Mouse (Mus musculus) kidney, adult 2 months (tissue): ENCODE results near the gene Aven. TPM values are rescaled to one million over a fixed set of nuclear protein-coding genes. Genes with fewer than 3 reads are reported as not detected.
A peak's percentile ranks its signal among the peaks of the same experiment; 100 is the strongest.

Experiments
- DNase-seq: peaks from one replicate; pipeline ENCODE4 v3.0.0; 2021
- H3K27ac ChIP-seq: fragments of 200-500 bp; 2 replicates; pipeline ENCODE4 v1.5.1; 2012; ENCODE audit warnings: low read depth, low read length, control low read depth, inconsistent platforms; ENCODE audit not compliant: insufficient read depth
- H3K27me3 ChIP-seq: fragments of 200-500 bp; replicated peaks from 2 replicates; pipeline ENCODE4 v1.6.1; 2012; ENCODE audit warnings: mild to moderate bottlenecking, moderate library complexity, low read length, inconsistent platforms; ENCODE audit not compliant: control insufficient read depth, insufficient read depth
- H3K36me3 ChIP-seq: fragments of 200-500 bp; 2 replicates; pipeline ENCODE4 v1.6.1; 2012; ENCODE audit warnings: mild to moderate bottlenecking, moderate library complexity, low read length, inconsistent platforms; ENCODE audit not compliant: control insufficient read depth, insufficient read depth
- H3K4me1 ChIP-seq: fragments of 200-500 bp; 2 replicates; pipeline ENCODE4 v1.6.1; 2011; ENCODE audit warnings: low read length; ENCODE audit not compliant: control insufficient read depth, insufficient read depth
- H3K4me3 ChIP-seq: fragments of 200-500 bp; 2 replicates; pipeline ENCODE4 v1.5.1; 2011; ENCODE audit warnings: mild to moderate bottlenecking, low read depth, low read length, control low read depth; ENCODE audit not compliant: insufficient read depth
- CTCF ChIP-seq: fragments of 200-500 bp; conservative IDR thresholded peaks from 2 replicates; pipeline ENCODE4 v1.5.1; 2011; ENCODE audit warnings: low read depth, mild to moderate bottlenecking, control low read depth, low read length, moderate library complexity, mixed read lengths; ENCODE audit not compliant: insufficient read depth, insufficient read length
- POLR2A ChIP-seq: fragments of 200-500 bp; IDR thresholded peaks from one replicate; pipeline ENCODE4 v1.6.1; 2011; ENCODE audit warnings: low read depth, low read length, control low read depth
- WGBS: fragments of 180-500 bp; shearing (Covaris S2); methylation state at CpG from one replicate; pipeline ENCODE4 v1.1.7; 2018; 5-methylcytosine and 5-hydroxymethylcytosine counted together
- polyA plus RNA-seq: library from polyadenylated mRNA; depleted of rRNA; stranded (reverse); fragments of >200 nt; gene quantifications from 2 replicates; pipeline ENCODE4 v1.2.3, GENCODE M21; 2012

The Aven gene
- polyA plus RNA-seq, 1 experiment: 9.5 TPM

- WGBS: 79% methylated on average over 11 of the region's 11 CpGs
- TF ChIP-seq CTCF (no peak), POLR2A (no peak)
Measured at GRCm38 (mm10) chr2:112490483-112491196, 2.1 kb upstream of the Aven start.

GRCm38 (mm10) chr2:112491629-112492028, 1.1 kb upstream of the Aven start:
- no peaks in the 10 kb centered on the region for H3K36me3 ChIP-seq
- H3K4me1 ChIP-seq: peaks cover 5% of the 10 kb centered on the region; the same call in 1 of the 2 replicates
- 78% methylated on average over 5 of the region's 5 CpGs for WGBS
- H3K27ac ChIP-seq: no peak overlapping the region
- H3K4me3 ChIP-seq: no peak overlapping the region
- no peak for DNase-seq
- H3K27me3 ChIP-seq: no peaks in the 10 kb centered on the region
- TF ChIP-seq CTCF (no peak), POLR2A (no peak)

More at GRCm38 (mm10) chr2:112490483-112491196, 2.1 kb upstream of the Aven start:
- Histone ChIP-seq H3K4me3 (no peak overlapping the region), H3K4me1 (peaks cover 5% of the 10 kb centered on the region; the same call in 1 of the 2 replicates), H3K27ac (no peak overlapping the region), H3K36me3 (no peaks in the 10 kb centered on the region), H3K27me3 (no peaks in the 10 kb centered on the region)
- no peak for DNase-seq

GRCm38 (mm10) chr2:112492431-112492855, 321 bp upstream of the Aven start:
- WGBS: 5% methylated on average over 9 of the region's 9 CpGs
- Histone ChIP-seq H3K4me3 (peak overlapping the region; percentile 92), H3K27ac (peak overlapping the region; percentile 57), H3K36me3 (no peaks in the 10 kb centered on the region), H3K27me3 (no peaks in the 10 kb centered on the region), H3K4me1 (peaks cover 5% of the 10 kb centered on the region; the same call in 1 of the 2 replicates)
- TF ChIP-seq CTCF (no peak), POLR2A (no peak)
- DNase-seq: no peak

GRCm38 (mm10) chr2:112493539-112494260, 936 bp downstream of the Aven start:
- 38% methylated on average over 11 of the region's 11 CpGs for WGBS
- peaks cover 10% of the 10 kb centered on the region; the same call in 1 of the 2 replicates for H3K4me1 ChIP-seq
- no peak for DNase-seq
- TF ChIP-seq POLR2A (no peak), CTCF (no peak)
- H3K4me3 ChIP-seq: peak overlapping the region; percentile 92
- peak overlapping the region; percentile 96 for H3K27ac ChIP-seq
- no peaks in the 10 kb centered on the region for H3K36me3 ChIP-seq
- no peaks in the 10 kb centered on the region for H3K27me3 ChIP-seq

- H3K27me3 ChIP-seq: no peaks in the 10 kb centered on the region
- H3K4me3 ChIP-seq: no peak overlapping the region
- no peaks in the 10 kb centered on the region for H3K36me3 ChIP-seq
- WGBS: 51% methylated on average over 7 of the region's 7 CpGs
- no peak overlapping the region for H3K27ac ChIP-seq
- peaks cover 10% of the 10 kb centered on the region; the same call in 1 of the 2 replicates for H3K4me1 ChIP-seq
- peak; percentile 39 for DNase-seq
- TF ChIP-seq POLR2A (no peak), CTCF (no peak)
Measured at GRCm38 (mm10) chr2:112497851-112498250, 5.1 kb downstream of the Aven start.

- no peak overlapping the region for H3K4me3 ChIP-seq
- DNase-seq: peak; percentile 80
- H3K27ac ChIP-seq: no peak overlapping the region
- H3K27me3 ChIP-seq: no peaks in the 10 kb centered on the region
- 8% methylated on average over 6 of the region's 6 CpGs for WGBS
- H3K4me1 ChIP-seq: peaks cover 5% of the 10 kb centered on the region; the same call in 1 of the 2 replicates
- TF ChIP-seq CTCF (peak; percentile 78), POLR2A (no peak)
- H3K36me3 ChIP-seq: no peaks in the 10 kb centered on the region
Measured at GRCm38 (mm10) chr2:112501209-112501608, 8.4 kb downstream of the Aven start.

- Histone ChIP-seq H3K4me3 (no peak overlapping the region), H3K27ac (no peak overlapping the region), H3K4me1 (peaks cover 4% of the 10 kb centered on the region; the same call in 1 of the 2 replicates), H3K27me3 (no peaks in the 10 kb centered on the region), H3K36me3 (no peaks in the 10 kb centered on the region)
- no peak for TF ChIP-seq CTCF
- TF ChIP-seq POLR2A: no peak
- DNase-seq: no peak
- WGBS: 94% methylated on average over 6 of the region's 6 CpGs
Measured at GRCm38 (mm10) chr2:112503978-112504377, 11.2 kb downstream of the Aven start.
